Mouse (Mus musculus) midbrain, postnatal 0 days (tissue): Measurements from ENCODE around the gene Psmd14. TPM values are rescaled to one million over a fixed set of nuclear protein-coding genes. Genes with fewer than 3 reads are reported as not detected.

ENCODE experiments used
- ATAC-seq: fragments of 200-750 bp; cut with Nextera tagmentation; 2 replicates; pipeline ENCODE4 v1.8.0; 2017; ENCODE audit warnings: moderate number of reproducible peaks, mild to moderate bottlenecking, moderate TSS enrichment, moderate library complexity; ENCODE audit not compliant: low FRiP score
- DNase-seq: peaks from one replicate; pipeline ENCODE4 v3.0.0-alpha.2; 2015; ENCODE audit warnings: low spot score
- H3K27ac ChIP-seq: fragments of 300-500 bp; sonication (generic); 2 replicates; pipeline ENCODE4 v1.5.1; 2014; ENCODE audit warnings: low read depth, mild to moderate bottlenecking, low read length, mixed read lengths
- H3K27me3 ChIP-seq: fragments of 300-500 bp; sonication (generic); 2 replicates; pipeline ENCODE4 v1.6.1; 2014; ENCODE audit warnings: low read length, control low read depth, mixed read lengths; ENCODE audit not compliant: insufficient read depth
- H3K36me3 ChIP-seq: fragments of 300-500 bp; sonication (generic); 2 replicates; pipeline ENCODE4 v1.6.1; 2014; ENCODE audit warnings: low read length, control low read depth, mixed read lengths; ENCODE audit not compliant: insufficient read depth
- H3K4me1 ChIP-seq: fragments of 300-500 bp; sonication (generic); 2 replicates; pipeline ENCODE4 v1.6.1; 2014; ENCODE audit warnings: mild to moderate bottlenecking, control low read depth, antibody characterized with exemption, low read length, mixed read lengths; ENCODE audit not compliant: insufficient read depth
- H3K4me2 ChIP-seq: fragments of 300-500 bp; sonication (generic); 2 replicates; pipeline ENCODE4 v1.6.1; 2014; ENCODE audit warnings: low read depth, mild to moderate bottlenecking, low read length, mixed read lengths; ENCODE audit not compliant: poor library complexity, severe bottlenecking
- H3K4me3 ChIP-seq: fragments of 300-500 bp; sonication (generic); 2 replicates; pipeline ENCODE4 v1.5.1; 2014; ENCODE audit warnings: low read depth, mild to moderate bottlenecking, low read length, moderate library complexity
- H3K9ac ChIP-seq: fragments of 300-500 bp; sonication (generic); replicated peaks from 2 replicates; pipeline ENCODE4 v1.6.1; 2014; ENCODE audit warnings: mild to moderate bottlenecking, low read length, moderate library complexity, mixed read lengths; ENCODE audit not compliant: poor library complexity, severe bottlenecking
- H3K9me3 ChIP-seq: fragments of 300-500 bp; sonication (generic); 2 replicates; pipeline ENCODE4 v1.6.1; 2016; ENCODE audit warnings: low read length, control low read depth
- CTCF ChIP-seq: IDR thresholded peaks from 2 replicates; pipeline ENCODE4 v1.5.1; 2016; ENCODE audit warnings: antibody characterized with exemption, mild to moderate bottlenecking
- WGBS: fragments of 180-500 bp; shearing (Covaris S2); extraction: QIAGEN DNeasy Blood & Tissue Kit; methylation state at CpG from one replicate; pipeline ENCODE4 v1.1.7; 2014; 5-methylcytosine and 5-hydroxymethylcytosine counted together
- microRNA-seq: library from miRNA; unstranded; fragments of <30 nt; microRNA quantifications from one replicate; pipeline ENCODE4, GENCODE M21; 2016; ENCODE audit warnings: borderline number of aligned reads
- polyA plus RNA-seq: library from polyadenylated mRNA; unstranded; fragments of >200 nt; fragmentation: Nextera tagmentation; extraction: Ambion mirVana; gene quantifications from 2 replicates; pipeline ENCODE4 v1.2.1, GENCODE M21; 2015
- total RNA-seq: library from RNA; depleted of rRNA; stranded (reverse); fragments of >200 nt; gene quantifications from 2 replicates; pipeline ENCODE4 v1.2.3, GENCODE M21; 2014; rRNA removed

Psmd14 gene
- total and polyA plus RNA-seq, 2 experiments from 2014 or later, result 87.4 to 197 TPM

GRCm38 (mm10) chr2:61820203-61820602, 108.7 kb downstream of the Psmd14 start:
- Histone ChIP-seq H3K9me3 (no peaks in the 10 kb centered on the region), H3K9ac (no peak overlapping the region), H3K4me3 (no peak overlapping the region), H3K27me3 (peaks cover 7% of the 10 kb centered on the region; the same call in 1 of the 2 replicates), H3K4me2 (no peak overlapping the region), H3K27ac (no peak overlapping the region), H3K4me1 (0 out of 2 replicates have a peak, but pooled peaks cover 4% of the 10 kb centered on the region), H3K36me3 (no peaks in the 10 kb centered on the region)
- ATAC-seq (no peak), DNase-seq (no peak)
- TF ChIP-seq CTCF, result no peak
- 82% methylated on average over 4 of the region's 4 CpGs for WGBS

GRCm38 (mm10) chr2:61823426-61824140, 112.1 kb downstream of the Psmd14 start:
- H3K4me1 ChIP-seq, result no peaks in the 10 kb centered on the region
- H3K4me2 ChIP-seq, result no peak overlapping the region
- H3K27ac ChIP-seq, result no peak overlapping the region
- H3K9ac ChIP-seq, result no peak overlapping the region
- 82% methylated on average over 1 of the region's 1 CpGs for WGBS
- ATAC-seq (no peak), DNase-seq (no peak)
- H3K27me3 ChIP-seq, result no peaks in the 10 kb centered on the region
- H3K36me3 ChIP-seq, result no peaks in the 10 kb centered on the region
- TF ChIP-seq CTCF, result no peak
- H3K4me3 ChIP-seq, result no peak overlapping the region
- no peaks in the 10 kb centered on the region for H3K9me3 ChIP-seq

DNA sequence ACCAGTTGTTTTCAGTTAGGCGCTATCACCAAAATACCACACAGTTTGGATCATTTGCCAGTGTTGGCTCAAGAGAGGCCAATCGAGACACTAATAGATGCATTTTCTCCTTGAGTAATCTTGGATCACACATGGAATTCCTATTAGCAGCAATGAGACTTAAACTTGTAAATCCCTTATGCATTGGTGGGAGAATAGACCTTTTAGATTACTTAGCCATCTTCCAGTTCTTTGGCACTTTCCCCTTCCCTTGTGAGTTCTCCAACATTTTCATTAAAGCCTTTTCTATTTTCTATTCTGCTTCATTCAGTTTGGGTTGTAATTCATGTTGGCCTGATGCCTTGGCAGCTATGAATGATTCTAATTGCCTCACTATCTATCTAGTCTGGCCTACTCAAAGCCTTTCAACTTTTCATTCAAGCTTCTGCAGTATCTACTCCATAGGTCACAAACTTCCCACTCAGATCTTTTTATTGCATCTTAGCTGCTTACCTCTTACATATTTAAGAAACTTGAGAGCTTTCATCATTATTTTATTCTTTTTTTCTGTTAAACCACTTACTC, 125.8 kb downstream of the Psmd14 start:
- 80% methylated on average over 2 of the region's 2 CpGs for WGBS
- DNase-seq, result no peak

More for the DNA sequence above, 125.8 kb downstream of the Psmd14 start:
- no peak overlapping the region for H3K27ac ChIP-seq
- no peaks in the 10 kb centered on the region for H3K9me3 ChIP-seq
- no peak overlapping the region for H3K4me3 ChIP-seq
- no peaks in the 10 kb centered on the region for H3K4me1 ChIP-seq
- H3K36me3 ChIP-seq, result no peaks in the 10 kb centered on the region
- no peak for ATAC-seq
- H3K27me3 ChIP-seq, result no peaks in the 10 kb centered on the region
- H3K9ac ChIP-seq, result no peak overlapping the region
- no peak for TF ChIP-seq CTCF
- H3K4me2 ChIP-seq, result no peak overlapping the region

Small RNA genes lying within 50 kb of the gene (microRNA-seq; reads per million reads assigned to microRNA genes)
- gene Gm22403, result not detected

Other genes with a start within 250 kb of the Psmd14 start
- 25.8 and 37.5 TPM in 2 replicates for gene Tank, start 133.1 kb upstream of the Psmd14 start, total RNA-seq
- 25.4 and 27.1 TPM in 2 replicates for gene Tank, start 133.1 kb upstream of the Psmd14 start, polyA plus RNA-seq
- 1.1 and 1.2 TPM in 2 replicates for gene Tbr1, start 91.2 kb downstream of the Psmd14 start, total RNA-seq
- 0.07 and 0.60 TPM in 2 replicates for gene Tbr1, start 91.2 kb downstream of the Psmd14 start, polyA plus RNA-seq